Mouse (Mus musculus): ENCODE data around the gene Zfp706.

DNA sequence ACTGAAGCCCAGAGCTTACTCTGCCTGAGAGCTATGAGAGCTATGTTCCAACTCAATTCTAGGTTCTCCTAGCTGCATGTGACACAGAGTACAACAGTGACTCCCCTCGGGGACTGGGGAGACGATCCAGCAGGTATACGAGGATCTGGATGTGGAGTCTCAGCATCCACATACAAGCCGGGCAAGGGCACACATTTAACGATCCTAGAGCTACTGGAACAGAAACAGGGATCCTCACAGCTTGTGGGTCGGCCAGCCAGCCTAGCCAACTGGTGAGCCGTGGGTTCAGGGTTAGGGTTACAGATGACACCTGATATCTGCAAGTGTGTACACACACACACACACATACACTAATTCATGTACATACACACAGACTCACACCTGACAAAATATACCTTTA lies 5.3 kb downstream of the Zfp706 start:
- TF ChIP-seq CTCF (IDR thresholded peaks at IDR 0.05; ENCODE audit: low read depth) = no peak
- TF ChIP-seq EP300 (IDR thresholded peaks at IDR 0.05; ENCODE audit: low read depth) = no peak

Measured in heart, postnatal 0 days (tissue).